Mouse (Mus musculus) forebrain, embryonic 15.5 days (tissue): ENCODE data around the gene Tmem274. TPM values are rescaled to one million over a fixed set of nuclear protein-coding genes. Genes with fewer than 3 reads are reported as not detected.

Source experiments
- ATAC-seq: fragments of 200-750 bp; cut with Nextera tagmentation; replicated peaks from 2 replicates; pipeline ENCODE4 v1.8.0; 2017; ENCODE audit warnings: mild to moderate bottlenecking, moderate TSS enrichment, moderate library complexity
- H3K27ac ChIP-seq: fragments of 300-500 bp; sonication (generic); replicated peaks from 2 replicates; pipeline ENCODE4 v1.5.1; 2015; ENCODE audit warnings: mild to moderate bottlenecking, inconsistent platforms
- H3K27me3 ChIP-seq: fragments of 300-500 bp; sonication (generic); 2 replicates; pipeline ENCODE4 v1.6.1; 2015; ENCODE audit warnings: inconsistent platforms
- H3K36me3 ChIP-seq: fragments of 300-500 bp; sonication (generic); 2 replicates; pipeline ENCODE4 v1.6.1; 2015; ENCODE audit warnings: mild to moderate bottlenecking, inconsistent platforms
- H3K4me1 ChIP-seq: fragments of 300-500 bp; sonication (generic); 2 replicates; pipeline ENCODE4 v1.6.1; 2015; ENCODE audit warnings: inconsistent platforms
- H3K4me2 ChIP-seq: fragments of 300-500 bp; sonication (generic); replicated peaks from 2 replicates; pipeline ENCODE4 v1.6.1; 2015; ENCODE audit warnings: mild to moderate bottlenecking, inconsistent platforms
- H3K4me3 ChIP-seq: fragments of 300-500 bp; sonication (generic); 2 replicates; pipeline ENCODE4 v1.5.1; 2015; ENCODE audit warnings: mild to moderate bottlenecking, inconsistent platforms
- H3K9ac ChIP-seq: fragments of 300-500 bp; sonication (generic); replicated peaks from 2 replicates; pipeline ENCODE4 v1.6.1; 2015; ENCODE audit warnings: mild to moderate bottlenecking, inconsistent platforms
- H3K9me3 ChIP-seq: fragments of 300-500 bp; sonication (generic); 2 replicates; pipeline ENCODE4 v1.6.1; 2016; ENCODE audit warnings: inconsistent platforms
- WGBS: fragments of 180-500 bp; shearing (Covaris S2); methylation state at CpG from one replicate; pipeline ENCODE4 v1.1.7; 2015; ENCODE audit warnings: mixed read lengths; 5-methylcytosine and 5-hydroxymethylcytosine counted together
- polyA plus RNA-seq: library from polyadenylated mRNA; unstranded; fragments of >200 nt; fragmentation: Nextera tagmentation; extraction: Ambion mirVana; gene quantifications from 2 replicates; pipeline ENCODE4 v1.2.1, GENCODE M21; 2015

The Tmem274 gene
- polyA plus RNA-seq, 1 experiment from 2014 or later, result 0.39 TPM

DNA sequence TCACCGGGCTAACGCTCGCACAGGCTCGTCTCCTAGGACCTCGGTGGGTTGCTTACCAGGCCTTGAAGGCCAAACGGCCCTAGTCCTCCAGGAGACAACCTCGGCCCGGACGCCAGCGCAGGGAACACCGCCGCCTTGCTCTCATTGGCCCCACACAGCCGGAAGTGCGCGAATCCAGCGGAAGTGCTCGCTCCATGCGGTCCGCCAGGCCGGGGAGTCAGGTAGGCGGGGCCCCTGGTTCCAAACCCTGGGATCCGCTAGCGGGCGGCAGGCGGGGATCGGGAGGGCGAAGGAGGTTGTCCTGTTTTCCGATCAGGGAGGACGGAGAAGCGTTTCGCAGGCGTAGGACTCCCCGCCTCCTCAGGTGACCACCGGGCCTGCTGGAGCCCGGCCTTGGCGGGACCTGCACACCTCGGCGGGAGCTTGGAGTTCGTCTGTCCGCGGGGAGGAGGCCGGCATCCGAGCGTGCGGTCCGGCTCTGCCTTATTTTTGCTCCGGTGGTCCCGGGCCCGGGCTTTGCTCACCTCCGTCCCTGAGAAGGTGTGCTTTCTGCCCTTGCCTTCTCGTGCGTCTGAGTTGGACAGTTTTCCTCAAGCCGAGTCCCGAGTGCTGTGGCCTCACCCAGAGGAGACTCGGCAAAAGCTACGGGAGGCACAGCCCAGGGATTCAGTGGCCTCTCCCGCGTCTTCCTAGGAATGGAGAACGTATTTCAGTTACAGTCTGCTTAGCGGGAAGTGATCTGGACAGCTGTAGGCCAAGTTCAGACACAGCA is 8.1 kb downstream of the Tmem274 start, which contains the start of the genes Nmnat1 and Lzic:
TSS of gene Nmnat1 (minus strand) at position 150 of the 772 bp plus-strand sequence.
TSS of gene Lzic (plus strand) at position 177 of the 772 bp plus-strand sequence.
- no peaks in the 10 kb centered on the region for H3K27me3 ChIP-seq
- under 1% methylated on average over 60 of the region's 60 CpGs for WGBS

DNA sequence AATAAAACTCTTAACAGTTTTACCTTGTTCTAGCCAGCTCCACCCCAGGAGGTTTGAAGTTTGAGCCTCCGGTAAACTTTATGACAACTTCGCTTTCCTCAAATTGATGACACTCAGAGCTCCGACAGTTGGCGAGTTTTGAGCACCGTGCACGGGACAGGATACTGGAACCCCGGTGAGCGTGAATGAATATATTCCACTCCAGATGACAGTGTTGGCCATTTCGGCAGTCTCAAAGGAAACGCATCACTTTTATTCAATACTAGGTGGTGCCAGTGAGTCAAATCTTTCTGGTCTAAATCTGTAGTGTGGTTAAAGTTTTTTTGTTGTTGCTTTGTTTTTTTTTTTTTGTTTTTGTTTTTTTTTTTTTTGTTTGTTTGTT is 8.6 kb downstream of the Tmem274 start:
- H3K4me1 ChIP-seq, result peaks cover 19% of the 10 kb centered on the region
- H3K4me2 ChIP-seq, result peak overlapping the region; percentile 85
- H3K27ac ChIP-seq, result peak overlapping the region; percentile 70
- no peaks in the 10 kb centered on the region for H3K9me3 ChIP-seq
- no peaks in the 10 kb centered on the region for H3K27me3 ChIP-seq
- H3K36me3 ChIP-seq, result peaks cover 32% of the 10 kb centered on the region
- peak overlapping the region; percentile 69 for H3K9ac ChIP-seq
- peak overlapping the region; percentile 82 for H3K4me3 ChIP-seq
- no peak for ATAC-seq
- WGBS, result 1% methylated on average over 10 of the region's 10 CpGs

More for the DNA sequence above, 8.1 kb downstream of the Tmem274 start, which contains the start of the genes Nmnat1 and Lzic:
- no peaks in the 10 kb centered on the region for H3K9me3 ChIP-seq
- H3K27ac ChIP-seq, result peak within 1 kb of the TSS; percentile 70
- H3K4me3 ChIP-seq, result peak within 1 kb of the TSS; percentile 82
- peak within 1 kb of the TSS; percentile 69 for H3K9ac ChIP-seq
- peaks cover 31% of the 10 kb centered on the region for H3K36me3 ChIP-seq
- peak; percentile 99 for ATAC-seq
- H3K4me2 ChIP-seq, result peak within 1 kb of the TSS; percentile 85
- H3K4me1 ChIP-seq, result peaks cover 19% of the 10 kb centered on the region

DNA sequence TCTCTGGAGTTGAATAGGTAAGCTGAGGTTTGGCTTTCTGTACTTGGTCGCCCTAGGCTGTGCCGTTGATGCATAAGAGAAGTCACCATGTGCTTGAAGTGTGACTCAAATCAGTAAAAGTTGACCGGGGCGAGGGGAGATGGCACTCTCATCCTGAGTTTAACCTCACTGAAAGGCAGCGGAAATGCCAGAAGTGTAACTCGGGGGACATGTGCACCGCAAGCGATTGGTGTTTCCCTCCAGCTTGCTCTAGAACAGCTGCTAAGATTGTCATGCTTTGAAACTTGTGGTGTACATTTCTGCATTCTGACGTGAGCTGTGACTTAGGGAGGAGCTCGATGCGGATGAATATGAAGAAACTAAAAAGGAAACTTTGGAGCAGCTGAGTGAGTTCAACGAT is 10.6 kb downstream of the Tmem274 start:
- H3K9ac ChIP-seq, result no peak overlapping the region
- H3K4me3 ChIP-seq, result no peak overlapping the region
- H3K27me3 ChIP-seq, result no peaks in the 10 kb centered on the region
- H3K36me3 ChIP-seq, result peaks cover 42% of the 10 kb centered on the region
- peaks cover 19% of the 10 kb centered on the region for H3K4me1 ChIP-seq
- H3K27ac ChIP-seq, result no peak overlapping the region
- 94% methylated on average over 12 of the region's 12 CpGs for WGBS
- H3K4me2 ChIP-seq, result no peak overlapping the region
- H3K9me3 ChIP-seq, result no peaks in the 10 kb centered on the region
- ATAC-seq, result no peak

DNA sequence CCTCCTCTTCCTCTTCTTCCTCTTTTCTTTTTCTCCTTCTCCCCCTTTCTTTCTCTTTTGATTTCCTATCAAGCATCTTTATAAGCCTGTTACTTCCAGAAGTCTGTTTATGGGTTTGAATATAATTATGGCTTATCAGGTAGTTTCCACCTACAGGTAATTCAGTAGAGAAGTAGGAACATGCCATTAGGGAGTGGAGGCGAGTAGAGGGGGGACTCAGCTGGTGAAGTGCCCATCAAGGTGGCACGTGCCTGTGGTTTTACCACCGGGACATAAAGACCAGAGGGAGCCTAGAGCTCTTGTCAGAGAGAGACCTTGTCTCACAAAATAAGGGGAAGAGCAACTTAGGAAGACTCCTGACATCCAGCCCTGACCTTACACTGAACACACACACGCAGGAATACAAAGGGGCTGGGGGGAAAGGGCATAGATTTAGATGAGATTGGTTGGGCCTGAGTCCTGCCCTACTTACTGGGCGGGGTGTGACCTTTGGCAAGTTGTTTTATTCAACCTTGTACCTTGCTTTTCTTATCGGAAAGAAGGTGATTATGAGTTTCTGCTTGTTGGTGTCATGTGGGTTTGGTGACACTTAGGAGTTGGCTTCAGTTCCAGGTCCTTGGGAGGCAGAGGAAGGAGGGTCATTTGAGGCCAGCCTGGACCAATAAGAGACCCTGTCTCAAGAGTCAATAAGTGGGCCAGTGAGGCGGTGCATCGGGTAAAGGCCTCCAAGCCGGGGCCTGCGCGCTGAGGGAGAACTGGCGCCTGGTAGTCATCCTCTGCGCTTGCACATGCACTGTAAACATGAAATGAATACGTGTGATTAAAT is 12.4 kb downstream of the Tmem274 start:
- Histone ChIP-seq H3K4me1 (peaks cover 15% of the 10 kb centered on the region), H3K9me3 (no peaks in the 10 kb centered on the region), H3K4me2 (no peak overlapping the region), H3K4me3 (no peak overlapping the region), H3K36me3 (peaks cover 59% of the 10 kb centered on the region), H3K27ac (no peak overlapping the region), H3K27me3 (no peaks in the 10 kb centered on the region), H3K9ac (no peak overlapping the region)
- WGBS, result 96% methylated on average over 14 of the region's 14 CpGs
- ATAC-seq, result no peak

DNA sequence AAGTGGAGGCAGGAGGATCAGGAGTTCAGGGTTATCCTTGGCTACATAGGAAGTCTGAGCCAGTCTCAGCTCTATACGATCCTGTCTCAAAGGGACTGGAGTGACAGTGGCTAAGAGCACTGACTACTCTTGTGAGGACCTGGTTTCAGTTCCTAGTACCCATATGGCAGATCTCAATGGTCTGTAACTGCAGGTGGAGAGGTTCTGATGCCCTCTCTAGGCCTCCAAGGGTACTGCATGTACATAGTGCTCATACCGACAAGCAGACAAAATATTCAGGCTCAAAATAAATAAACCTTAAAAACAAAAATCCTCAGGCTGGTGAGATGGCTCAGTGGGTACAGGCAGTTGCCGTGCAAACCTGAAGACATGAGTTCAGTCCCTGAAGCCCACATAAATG is 14.0 kb downstream of the Tmem274 start:
- no peak overlapping the region for H3K27ac ChIP-seq
- WGBS, result 96% methylated on average over 3 of the region's 3 CpGs
- H3K36me3 ChIP-seq, result peaks cover 72% of the 10 kb centered on the region
- H3K4me3 ChIP-seq, result no peak overlapping the region
- H3K9ac ChIP-seq, result no peak overlapping the region
- no peak for ATAC-seq
- no peaks in the 10 kb centered on the region for H3K9me3 ChIP-seq
- H3K27me3 ChIP-seq, result no peaks in the 10 kb centered on the region
- no peak overlapping the region for H3K4me2 ChIP-seq
- peaks cover 11% of the 10 kb centered on the region for H3K4me1 ChIP-seq

DNA sequence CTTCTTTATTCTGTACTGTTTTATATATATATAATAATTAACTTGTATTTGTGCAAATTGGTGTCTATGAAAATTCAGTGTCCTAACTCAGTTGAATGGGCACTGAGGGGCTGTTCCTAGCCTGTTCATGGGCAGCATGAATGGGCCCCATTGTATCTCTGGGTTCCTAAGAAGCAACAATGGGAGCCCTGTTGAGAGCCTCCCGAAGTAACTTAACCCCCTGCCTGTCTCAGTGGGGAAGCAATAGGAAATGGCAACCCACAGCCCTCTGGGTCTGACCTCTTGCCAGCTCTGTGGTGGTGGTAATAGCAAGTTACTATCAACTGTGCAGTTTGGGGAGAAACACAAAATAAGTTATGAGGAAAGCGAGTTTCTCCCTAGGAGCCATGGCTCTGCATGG is 19.4 kb downstream of the Tmem274 start:
- Histone ChIP-seq H3K4me3 (no peak overlapping the region), H3K27me3 (no peaks in the 10 kb centered on the region), H3K9me3 (no peaks in the 10 kb centered on the region), H3K36me3 (peaks cover 61% of the 10 kb centered on the region), H3K4me2 (no peak overlapping the region), H3K9ac (no peak overlapping the region), H3K27ac (no peak overlapping the region), H3K4me1 (no peaks in the 10 kb centered on the region)
- ATAC-seq, result peak; percentile 57; the same call in 1 of the 2 replicates
- WGBS, result 5% methylated on average over 2 of the region's 2 CpGs

DNA sequence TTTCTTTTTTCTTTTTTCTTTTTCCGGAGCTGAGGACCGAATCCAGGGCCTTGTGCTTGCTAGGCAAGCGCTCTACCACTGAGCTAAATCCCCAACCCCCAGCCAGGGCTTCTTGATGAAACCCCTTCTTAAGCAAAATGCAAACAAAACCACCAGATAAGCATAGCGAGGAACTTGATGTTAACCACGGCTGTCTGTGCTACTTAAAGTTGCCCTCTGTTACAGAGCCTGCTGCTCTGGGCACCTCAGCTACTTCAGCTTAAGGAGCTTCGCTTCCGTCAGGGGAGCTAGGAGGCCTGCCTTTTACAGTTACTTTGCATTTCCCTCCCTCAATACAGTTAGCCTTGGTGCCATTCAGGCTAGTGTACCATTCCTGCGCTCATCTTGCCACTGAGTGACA is 21.7 kb downstream of the Tmem274 start:
- H3K36me3 ChIP-seq, result peaks cover 54% of the 10 kb centered on the region
- H3K27ac ChIP-seq, result no peak overlapping the region
- no peak for ATAC-seq
- H3K4me3 ChIP-seq, result no peak overlapping the region
- WGBS, result 75% methylated on average over 8 of the region's 8 CpGs
- H3K9ac ChIP-seq, result no peak overlapping the region
- no peaks in the 10 kb centered on the region for H3K27me3 ChIP-seq
- H3K4me2 ChIP-seq, result no peak overlapping the region
- no peaks in the 10 kb centered on the region for H3K4me1 ChIP-seq
- H3K9me3 ChIP-seq, result no peaks in the 10 kb centered on the region

DNA sequence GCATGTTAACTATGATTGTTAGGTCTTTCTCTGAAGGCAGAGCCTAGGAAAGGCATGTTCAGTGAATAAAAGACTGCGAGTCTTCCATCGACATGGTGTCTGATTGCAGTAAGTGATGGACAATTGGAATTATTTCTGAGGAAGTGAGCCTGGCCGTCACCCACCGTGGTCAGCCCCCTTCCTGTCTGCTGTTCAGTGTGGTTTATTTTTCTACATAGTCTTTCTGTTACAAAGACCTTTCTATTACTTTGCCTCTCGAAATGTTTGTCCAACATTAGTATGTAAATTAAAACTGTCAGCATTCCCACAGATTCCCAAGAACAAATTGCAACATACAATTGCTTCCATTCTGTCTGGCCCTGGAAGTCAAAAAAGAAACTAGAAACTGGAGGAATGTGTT is 22.6 kb downstream of the Tmem274 start:
- no peak overlapping the region for H3K4me3 ChIP-seq
- ATAC-seq, result no peak
- H3K9ac ChIP-seq, result no peak overlapping the region
- H3K4me1 ChIP-seq, result peaks cover 6% of the 10 kb centered on the region
- no peak overlapping the region for H3K27ac ChIP-seq
- H3K36me3 ChIP-seq, result peaks cover 45% of the 10 kb centered on the region
- WGBS, result 61% methylated on average over 5 of the region's 5 CpGs
- no peak overlapping the region for H3K4me2 ChIP-seq
- H3K9me3 ChIP-seq, result no peaks in the 10 kb centered on the region
- no peaks in the 10 kb centered on the region for H3K27me3 ChIP-seq

DNA sequence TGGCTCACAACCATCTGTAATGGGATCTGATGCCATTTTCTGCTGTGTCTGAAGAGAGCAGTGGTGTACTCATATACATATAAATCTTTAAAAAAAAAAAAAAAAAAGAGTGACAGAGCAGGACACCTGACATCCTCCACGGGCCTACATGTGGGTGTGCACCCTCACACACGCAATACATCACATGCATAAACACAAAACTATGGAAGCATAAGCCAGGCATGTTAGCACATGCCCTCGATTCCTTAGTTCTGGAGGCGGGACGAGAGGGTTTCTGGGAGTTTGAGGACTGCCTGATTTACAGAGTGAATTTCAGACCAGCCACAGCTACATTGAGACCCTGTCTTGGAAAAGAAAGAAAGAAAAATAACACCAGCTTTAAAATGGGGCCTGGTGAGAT is 27.2 kb downstream of the Tmem274 start:
- Histone ChIP-seq H3K27me3 (no peaks in the 10 kb centered on the region), H3K36me3 (peaks cover 15% of the 10 kb centered on the region), H3K9ac (no peak overlapping the region), H3K4me2 (no peak overlapping the region), H3K4me3 (no peak overlapping the region), H3K9me3 (no peaks in the 10 kb centered on the region), H3K4me1 (peaks cover 12% of the 10 kb centered on the region), H3K27ac (peak overlapping the region; percentile 64)
- 34% methylated on average over 5 of the region's 5 CpGs for WGBS
- ATAC-seq, result peak; percentile 35; the same call in 1 of the 2 replicates

DNA sequence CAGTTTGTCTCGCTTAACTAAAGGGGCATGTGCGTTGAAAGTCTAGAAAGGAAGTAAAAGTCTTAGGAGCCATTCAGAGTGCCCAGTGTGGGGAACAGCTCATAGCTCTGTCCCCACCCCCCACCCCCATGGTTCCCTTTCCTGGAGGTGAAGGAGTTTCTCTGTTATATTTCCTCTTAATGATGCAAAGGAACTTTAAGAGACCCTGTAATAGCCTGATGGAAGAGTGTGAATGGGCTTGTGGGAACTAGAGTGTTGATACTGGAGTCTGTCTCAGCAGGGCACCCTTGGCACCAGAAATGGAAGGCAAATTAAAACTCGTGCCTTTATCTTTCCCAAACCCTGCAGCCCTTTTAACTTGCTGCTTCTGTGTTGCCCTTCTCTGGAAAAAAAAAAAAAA is 27.7 kb downstream of the Tmem274 start:
- no peaks in the 10 kb centered on the region for H3K9me3 ChIP-seq
- no peaks in the 10 kb centered on the region for H3K27me3 ChIP-seq
- H3K4me3 ChIP-seq, result no peak overlapping the region
- H3K4me1 ChIP-seq, result peaks cover 12% of the 10 kb centered on the region
- 1% methylated on average over 3 of the region's 3 CpGs for WGBS
- H3K27ac ChIP-seq, result peak overlapping the region; percentile 64
- H3K36me3 ChIP-seq, result peaks cover 13% of the 10 kb centered on the region
- no peak overlapping the region for H3K9ac ChIP-seq
- H3K4me2 ChIP-seq, result no peak overlapping the region
- peak; percentile 57; the same call in 1 of the 2 replicates for ATAC-seq

DNA sequence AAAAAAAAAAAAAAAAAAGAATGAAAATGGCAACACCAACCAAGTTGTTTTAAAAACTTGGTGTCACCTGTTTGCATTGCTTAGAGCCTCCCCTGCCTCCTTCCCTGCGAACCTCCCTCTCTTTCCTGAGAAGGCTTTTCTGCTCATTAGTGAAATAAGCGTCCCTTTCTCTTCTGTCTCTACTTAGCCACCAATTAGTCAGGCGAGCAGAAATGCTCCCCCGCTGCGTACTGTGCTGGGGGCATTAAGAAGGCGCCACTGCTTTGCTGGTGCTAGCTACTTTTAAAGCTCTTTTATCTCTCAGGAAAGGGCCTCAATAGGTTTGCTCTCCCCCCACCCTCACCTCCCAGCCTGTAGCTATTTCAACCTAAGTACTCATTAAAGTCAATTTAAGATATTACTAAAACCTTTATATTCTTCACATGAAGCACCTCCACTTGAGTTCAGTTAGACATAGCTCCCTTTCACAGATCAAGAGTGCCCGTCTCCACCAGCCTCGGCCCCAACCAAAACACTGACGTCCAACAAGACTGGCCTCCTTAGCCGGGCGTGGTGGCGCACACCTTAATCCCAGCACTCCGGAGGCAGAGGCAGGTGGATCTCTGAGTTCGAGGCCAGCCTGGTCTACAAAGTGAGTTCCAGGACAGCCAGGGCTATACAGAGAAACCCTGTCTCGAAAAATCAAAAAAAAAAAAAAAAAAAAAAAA is 28.2 kb downstream of the Tmem274 start:
- Histone ChIP-seq H3K27me3 (no peaks in the 10 kb centered on the region), H3K4me2 (no peak overlapping the region), H3K36me3 (peaks cover 9% of the 10 kb centered on the region), H3K9ac (no peak overlapping the region), H3K27ac (0 out of 2 replicates have a peak overlapping the region, but pooled peaks have one; percentile 11), H3K4me3 (no peak overlapping the region), H3K4me1 (peaks cover 12% of the 10 kb centered on the region), H3K9me3 (no peaks in the 10 kb centered on the region)
- ATAC-seq, result no peak
- WGBS, result 18% methylated on average over 15 of the region's 15 CpGs
